Mouse (Mus musculus) left cerebral cortex, postnatal 10 days (tissue): ENCODE results near the gene Lrch3. TPM values are rescaled to one million over a fixed set of nuclear protein-coding genes. Genes with fewer than 3 reads are reported as not detected.
A peak's percentile ranks its signal among the peaks of the same experiment; 100 is the strongest.
"Not testable (repeated sequence)": the region's sequence is repeated elsewhere in the genome, so short reads cannot be mapped to it uniquely, and the experiment has no call there.

Experiments used
- DNase-seq, 2 experiments: peaks; one replicate each; pipeline ENCODE4 v3.0.0; 2021 to 2022; ENCODE audit warnings: low spot score in 2 of 2, mixed read lengths in 1 of 2; ENCODE audit errors: extremely low spot score in 1 of 2
- intact Hi-C: fragments of 180-260 bp; cut with DNase I; formaldehyde crosslinking; loops from one replicate; pipeline ENCODE4 v1.15.1; 2025
- total RNA-seq, 2 experiments: library from RNA; stranded (reverse); gene quantifications; 2 replicates each; pipeline ENCODE4 v1.2.3; 2021

The Lrch3 gene
- total RNA-seq, 2 experiments from 2014 or later: 28.9 to 32.4 TPM

DNA sequence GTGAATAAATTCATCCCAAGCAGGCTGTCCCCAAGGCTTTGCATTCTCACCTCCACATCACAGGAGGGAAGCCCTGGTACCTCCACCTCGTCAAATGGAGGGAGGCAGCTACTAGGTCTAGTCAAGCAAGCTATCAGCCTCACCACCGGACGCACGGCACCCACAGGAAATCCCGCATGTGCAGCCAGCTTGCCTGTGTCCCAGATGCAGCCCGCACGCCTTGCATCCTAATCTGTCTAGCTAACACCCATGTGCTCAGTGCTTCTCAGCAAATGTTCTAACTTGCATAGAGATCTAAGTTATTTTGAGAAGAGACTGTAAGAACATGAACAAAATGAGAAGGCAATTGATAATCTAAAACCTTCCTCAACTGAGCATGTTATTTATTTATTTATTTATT is 112.5 kb downstream of the Lrch3 start:
- DNase-seq: peak in 1 of 2 experiments; percentile 49
- intact Hi-C loops: loop anchor here (1.0 kb wide), 1 partner anchor 126 kb away; no protein-coding TSS in a partner anchor

DNA sequence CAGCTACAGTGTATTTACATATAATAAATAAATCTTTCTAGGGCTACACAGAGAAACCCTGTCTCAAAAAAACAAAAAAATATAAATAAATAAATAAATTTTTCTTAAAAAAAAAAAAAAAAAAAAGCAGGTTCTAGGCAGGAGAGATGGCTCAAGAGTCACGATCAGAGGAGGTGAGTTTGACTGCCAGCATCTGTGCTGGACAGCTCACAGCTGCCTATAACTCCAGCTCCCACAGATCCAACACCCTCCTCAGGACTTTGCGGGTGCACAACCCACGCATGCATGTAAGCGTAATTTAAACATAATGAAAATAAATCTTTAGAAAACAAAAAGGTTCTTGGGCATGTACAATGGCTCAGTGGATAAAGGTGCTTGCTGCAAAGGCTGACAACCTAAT is 122.1 kb downstream of the Lrch3 start:
- no peak for DNase-seq
- intact Hi-C loops: no loop called here

DNA sequence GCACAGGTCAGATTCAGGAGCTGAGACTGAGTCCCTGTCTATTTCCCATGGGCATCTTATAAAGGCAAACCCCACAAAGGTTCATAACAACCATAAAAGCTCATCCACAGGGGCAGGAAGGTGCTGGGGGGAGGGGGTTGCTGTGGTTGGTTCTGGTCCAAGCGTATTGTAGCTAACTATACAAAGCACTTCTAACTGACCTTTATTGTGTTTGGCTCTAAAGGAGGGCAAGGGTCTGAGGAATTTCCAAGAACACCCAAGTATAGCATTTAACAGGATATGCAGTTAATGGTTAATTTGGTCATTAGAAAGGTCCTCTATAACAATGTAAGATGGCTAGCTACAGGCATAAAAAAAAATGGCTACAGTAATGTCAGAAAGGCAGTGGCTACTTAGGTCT is 128.8 kb downstream of the Lrch3 start:
- intact Hi-C loops: no loop called here
- no peak for DNase-seq

DNA sequence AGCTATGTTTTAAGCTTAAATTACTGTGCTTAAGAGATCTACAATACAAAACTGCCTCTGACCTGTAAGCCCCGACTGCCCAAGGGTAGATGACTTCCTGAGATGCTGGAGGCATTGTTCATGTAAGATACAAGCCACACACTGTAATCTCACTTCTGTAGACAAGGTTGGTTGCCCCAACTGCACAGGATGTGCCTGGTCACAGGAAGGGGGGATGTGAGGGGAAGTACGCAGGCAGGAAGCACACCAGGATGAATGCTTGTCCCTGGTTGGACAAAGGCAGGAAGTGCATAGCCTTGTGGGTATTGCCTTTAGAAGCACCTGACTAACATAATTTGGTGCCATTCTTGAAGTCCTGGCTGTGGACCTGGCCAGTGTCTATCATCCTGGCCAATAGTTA is 129.4 kb downstream of the Lrch3 start:
- intact Hi-C loops: no loop called here
- no peak for DNase-seq

DNA sequence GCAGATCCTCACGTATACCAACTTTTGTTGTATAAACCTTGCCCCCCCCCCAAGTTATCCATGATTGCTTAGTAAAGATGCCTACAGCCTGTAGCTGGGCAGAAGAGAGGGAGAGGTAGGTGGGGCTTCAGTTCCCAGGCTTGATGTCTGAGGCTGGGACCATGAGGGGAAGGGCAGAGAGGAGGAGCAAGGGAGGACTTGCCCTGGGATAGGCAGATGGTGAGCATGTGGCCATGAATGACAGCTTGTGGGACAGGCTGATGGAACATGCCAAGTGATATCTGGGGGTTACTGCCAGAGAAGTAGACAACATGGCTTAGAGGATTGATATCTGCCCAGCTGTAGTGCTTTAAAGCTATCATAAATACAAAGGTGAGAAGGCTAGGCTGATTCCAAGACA is 134.1 kb downstream of the Lrch3 start:
- intact Hi-C loops: no loop called here
- no peak for DNase-seq

DNA sequence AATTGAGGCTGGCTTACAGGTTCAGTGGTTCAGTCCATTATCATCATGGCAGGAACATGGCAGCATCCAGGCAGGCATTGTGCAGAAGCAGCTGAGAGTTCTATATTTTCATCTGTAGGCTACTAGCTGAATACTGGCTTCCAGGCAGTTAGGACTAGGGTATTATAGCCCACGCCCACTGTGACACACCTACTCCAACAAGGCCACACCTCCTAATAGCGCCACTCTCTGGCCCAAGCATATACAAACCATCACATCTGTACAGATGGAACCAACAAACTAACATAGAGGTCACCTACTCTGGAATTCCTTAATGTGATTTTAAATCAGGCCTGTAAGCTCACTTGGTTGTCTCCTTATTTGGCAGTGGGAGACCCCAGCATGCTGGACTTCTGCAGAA is 134.8 kb downstream of the Lrch3 start:
- no peak for DNase-seq
- intact Hi-C loops: no loop called here

DNA sequence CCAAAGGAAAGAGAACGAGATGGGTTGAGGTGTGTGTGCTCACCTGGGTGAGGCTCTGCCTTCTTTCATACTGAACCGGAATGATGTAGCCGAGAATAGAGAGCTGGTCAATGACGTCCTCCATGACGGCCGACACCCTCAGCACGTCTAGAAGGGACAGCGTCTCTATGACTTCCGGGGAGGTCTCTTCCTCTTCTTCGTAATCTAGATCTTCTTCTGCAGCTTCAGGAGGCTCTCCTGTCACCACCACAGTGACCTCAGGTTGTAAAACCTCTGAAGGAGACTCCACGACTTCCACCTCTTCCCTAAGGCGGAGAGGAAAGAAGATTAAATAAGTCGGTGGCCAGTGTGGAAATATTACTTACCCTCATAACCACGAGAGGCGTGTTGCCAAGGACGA is 135.9 kb downstream of the Lrch3 start:
- intact Hi-C loops: no loop called here
- DNase-seq: no peak

DNA sequence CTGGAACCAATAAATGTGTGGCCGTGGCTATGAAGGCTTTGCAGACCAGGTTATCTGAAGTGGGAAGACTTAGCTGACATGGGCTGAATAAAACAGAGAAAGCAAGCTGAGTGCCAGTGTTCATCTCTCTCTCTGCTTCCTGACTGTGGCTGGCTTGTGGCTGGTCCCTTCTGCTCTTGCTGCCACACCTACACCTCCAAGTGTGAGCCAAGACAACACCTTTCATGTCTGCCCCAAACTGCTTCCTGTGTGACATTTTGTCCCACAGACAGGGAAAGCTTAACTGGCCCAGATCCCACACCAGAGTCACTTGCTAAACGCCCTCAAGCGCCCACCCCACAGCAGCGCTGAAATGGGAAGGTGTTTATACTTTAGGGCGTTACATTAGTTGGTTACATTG is 139.2 kb downstream of the Lrch3 start:
- intact Hi-C loops: no loop called here
- DNase-seq: no peak

DNA sequence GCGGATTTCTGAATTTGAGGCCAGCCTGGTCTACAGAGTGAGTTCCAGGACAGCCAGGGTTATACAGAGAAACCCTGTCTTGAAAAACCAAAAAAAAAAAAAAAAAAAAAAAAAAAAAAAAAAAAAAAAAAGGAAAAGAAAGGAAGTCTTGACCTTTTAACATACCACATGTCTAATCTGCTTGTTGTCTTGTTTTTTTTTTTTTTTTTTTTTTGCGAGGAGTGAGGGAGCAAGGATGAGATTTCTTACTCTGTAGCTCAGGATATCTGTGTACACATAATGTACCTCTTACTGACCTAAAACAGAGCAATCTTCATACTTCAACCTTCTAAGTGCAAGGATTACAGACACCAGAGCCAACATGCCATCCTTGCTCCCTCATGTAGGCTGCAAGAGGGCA is 141.0 kb downstream of the Lrch3 start:
- DNase-seq, intact Hi-C loops: not testable (repeated sequence)

DNA sequence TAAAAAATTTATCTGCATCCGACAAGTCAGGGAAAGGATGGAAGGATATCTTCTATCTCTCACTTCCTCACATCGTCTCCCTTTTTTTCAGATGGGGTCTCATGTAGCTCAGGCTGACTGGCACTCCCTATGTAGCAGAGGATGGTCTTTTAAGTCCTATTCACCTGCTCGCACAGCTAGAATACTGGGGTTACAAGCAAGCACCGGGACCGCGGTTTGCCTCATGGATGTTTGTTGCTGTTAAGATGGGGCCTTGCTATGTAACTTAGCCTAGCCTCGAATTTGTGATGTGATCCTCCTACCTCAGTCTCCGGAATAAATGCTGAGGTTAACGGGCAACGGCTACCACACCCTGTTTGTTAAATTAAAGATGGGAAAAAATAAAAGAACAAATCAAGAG is 141.8 kb downstream of the Lrch3 start:
- DNase-seq: no peak
- intact Hi-C loops: no loop called here

DNA sequence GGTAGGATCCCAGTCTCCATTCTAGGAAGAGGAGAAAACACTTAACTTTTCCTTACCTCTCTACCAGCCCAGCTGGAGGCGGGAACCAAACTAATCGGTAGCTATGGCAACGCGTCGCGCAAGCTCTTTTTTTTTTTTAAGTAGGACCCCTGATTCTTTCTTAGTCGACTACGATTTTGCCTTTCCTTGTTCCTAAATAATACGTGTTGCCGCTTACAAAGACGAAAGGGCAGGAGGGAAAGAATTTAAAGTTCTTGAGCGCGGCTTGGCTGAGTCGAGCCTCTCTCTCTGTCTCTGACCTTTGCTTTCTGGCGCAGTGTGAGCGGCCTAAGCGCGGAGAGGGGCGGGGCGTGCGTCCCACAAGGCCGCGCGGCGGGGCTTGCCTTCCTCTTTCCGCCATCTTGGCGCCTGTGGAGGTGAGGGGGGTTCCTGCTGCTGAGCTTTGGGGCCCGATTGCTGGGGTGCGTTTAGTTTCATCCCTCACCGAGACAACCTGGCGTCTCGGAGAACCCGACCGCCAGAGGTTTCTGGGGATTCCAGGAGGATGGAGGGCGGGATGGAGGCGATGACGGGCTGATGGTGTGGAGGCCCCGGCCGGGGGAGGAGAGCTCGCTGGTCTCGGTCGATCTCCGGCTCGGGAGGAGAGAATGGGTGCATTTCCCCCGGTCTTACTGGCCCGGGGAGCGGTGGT is 142.3 kb downstream of the Lrch3 start, which contains the start of the genes Iqcg and Rpl35a:
TSS of gene Iqcg (minus strand) at position 124 of the 691 bp plus-strand sequence.
TSS of gene Rpl35a (plus strand) at position 359 of the 691 bp plus-strand sequence.
- DNase-seq: peak; percentile 82 to 93
- intact Hi-C loops: no loop called here

DNA sequence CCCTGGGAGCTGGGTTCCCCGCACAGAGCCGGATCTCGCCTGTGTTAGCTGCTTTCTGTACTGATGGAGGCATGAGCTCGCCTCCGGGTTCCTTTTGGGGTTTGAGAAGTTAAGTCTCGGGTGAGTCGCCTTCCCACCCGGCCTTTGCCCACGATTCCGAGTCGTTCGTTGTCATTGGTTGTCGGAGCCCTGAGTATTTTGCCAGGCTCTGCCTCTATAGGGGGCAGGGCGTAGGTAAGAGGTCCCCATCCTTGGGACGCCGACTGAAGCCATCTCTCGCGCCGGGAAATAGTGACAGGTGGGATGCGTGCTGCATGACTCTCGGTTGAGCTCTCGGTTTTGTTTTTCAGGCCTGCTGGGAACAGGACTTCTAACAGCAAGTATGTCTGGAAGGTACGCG is 142.9 kb downstream of the Lrch3 start:
- peak in 1 of 2 experiments; percentile 45 for DNase-seq
- intact Hi-C loops: no loop called here

DNA sequence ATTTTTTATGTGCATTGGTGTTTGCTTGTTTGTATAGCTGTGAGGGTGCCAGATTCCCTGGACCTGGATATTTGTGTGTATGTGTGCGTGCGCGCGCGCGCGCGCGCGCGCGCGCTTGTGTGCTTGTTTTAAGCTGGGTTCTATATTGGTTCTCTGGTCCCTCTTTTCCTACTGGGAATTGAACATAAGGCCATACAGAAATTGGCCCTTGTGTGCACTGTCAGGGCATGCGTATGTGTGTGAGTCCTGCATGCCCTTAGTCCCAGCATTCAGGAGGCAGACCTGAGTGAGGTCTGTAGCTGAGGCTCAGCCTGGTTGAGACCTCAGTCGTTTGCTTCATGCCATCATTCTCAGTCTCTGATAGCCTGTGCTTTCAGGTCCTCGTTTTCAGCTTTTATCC is 144.1 kb downstream of the Lrch3 start:
- intact Hi-C loops: no loop called here

DNA sequence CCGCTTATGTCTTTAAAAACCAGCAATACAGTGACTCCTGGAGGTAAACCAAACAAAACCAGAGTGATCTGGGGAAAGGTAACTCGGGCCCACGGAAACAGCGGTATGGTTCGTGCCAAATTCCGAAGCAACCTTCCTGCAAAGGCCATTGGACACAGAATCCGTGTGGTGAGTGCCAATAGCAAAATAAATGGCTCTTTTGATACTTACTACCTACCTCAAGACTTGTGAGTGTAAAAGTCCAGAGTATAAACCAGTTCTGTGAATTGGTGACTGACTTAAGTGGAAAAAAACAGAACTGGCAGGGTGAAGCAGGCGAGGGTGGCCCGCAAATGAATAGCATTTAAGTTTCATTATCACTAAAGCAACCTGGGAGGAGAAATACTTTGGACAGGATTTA is 144.8 kb downstream of the Lrch3 start:
- DNase-seq, intact Hi-C loops: not testable (repeated sequence)

More for the DNA sequence above, 144.1 kb downstream of the Lrch3 start:
- DNase-seq: no peak

DNA sequence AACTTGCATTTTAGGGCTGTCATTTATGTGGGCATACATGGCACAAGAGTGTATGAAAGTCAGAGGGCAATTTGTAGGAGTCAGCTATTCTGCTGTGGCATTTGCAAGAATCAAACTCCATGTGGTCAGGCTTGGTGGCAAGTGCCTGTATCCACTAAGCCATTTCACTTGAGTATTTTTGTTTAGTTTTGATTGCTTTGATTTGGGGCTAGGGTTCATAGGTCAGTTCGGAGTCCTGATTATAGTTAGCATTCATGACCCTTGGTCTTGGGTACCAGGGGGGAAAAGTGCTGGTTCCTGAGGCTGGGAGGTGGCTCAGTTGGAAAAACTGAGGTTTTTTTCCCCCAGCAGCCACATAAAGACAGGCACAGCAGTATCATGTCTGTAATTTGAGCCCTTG is 145.6 kb downstream of the Lrch3 start:
- intact Hi-C loops: no loop called here
- DNase-seq: no peak

DNA sequence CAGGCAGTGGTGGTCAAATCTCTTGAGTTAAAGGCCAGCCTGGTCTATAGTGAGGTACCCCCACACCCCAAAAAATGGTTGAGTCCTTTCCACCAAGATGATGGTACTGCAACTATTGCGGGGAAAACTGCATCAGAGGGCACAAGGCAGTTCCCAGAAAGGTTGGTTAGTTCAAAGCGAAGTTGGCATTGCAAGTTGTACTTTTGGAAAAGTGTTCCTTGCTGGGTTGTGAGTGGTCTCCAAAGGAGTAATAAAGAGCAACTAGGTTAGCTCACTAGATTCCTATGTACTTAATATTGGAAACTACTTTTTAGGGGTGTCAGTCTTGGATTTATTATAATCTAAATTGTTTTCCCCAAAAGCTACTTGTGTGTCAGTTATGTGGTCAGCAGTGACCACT is 147.0 kb downstream of the Lrch3 start:
- intact Hi-C loops: loop anchor here (5.0 kb wide), 2 partner anchors 91 to 681 kb away; no protein-coding TSS in a partner anchor
- no peak for DNase-seq

DNA sequence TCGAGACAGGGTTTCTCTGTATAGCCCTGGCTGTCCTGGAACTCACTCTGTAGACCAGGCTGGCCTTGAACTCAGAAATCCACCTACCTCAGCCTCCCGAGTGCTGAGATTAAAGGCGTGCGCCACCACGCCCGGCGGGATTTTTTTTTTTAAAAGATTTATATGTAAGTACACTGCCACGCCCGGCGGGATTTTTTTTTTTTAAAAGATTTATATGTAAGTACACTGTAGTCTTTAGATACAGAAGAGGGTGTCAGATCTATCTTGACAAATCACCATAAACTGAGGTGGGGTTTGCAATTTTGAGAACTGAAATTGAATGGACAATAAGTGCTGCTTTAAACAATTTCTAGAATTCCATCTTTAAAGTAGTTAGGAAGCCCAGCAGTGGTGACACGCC is 147.5 kb downstream of the Lrch3 start:
- DNase-seq: no peak
- intact Hi-C loops: loop anchor here (5.0 kb wide), 2 partner anchors 91 to 681 kb away; no protein-coding TSS in a partner anchor

DNA sequence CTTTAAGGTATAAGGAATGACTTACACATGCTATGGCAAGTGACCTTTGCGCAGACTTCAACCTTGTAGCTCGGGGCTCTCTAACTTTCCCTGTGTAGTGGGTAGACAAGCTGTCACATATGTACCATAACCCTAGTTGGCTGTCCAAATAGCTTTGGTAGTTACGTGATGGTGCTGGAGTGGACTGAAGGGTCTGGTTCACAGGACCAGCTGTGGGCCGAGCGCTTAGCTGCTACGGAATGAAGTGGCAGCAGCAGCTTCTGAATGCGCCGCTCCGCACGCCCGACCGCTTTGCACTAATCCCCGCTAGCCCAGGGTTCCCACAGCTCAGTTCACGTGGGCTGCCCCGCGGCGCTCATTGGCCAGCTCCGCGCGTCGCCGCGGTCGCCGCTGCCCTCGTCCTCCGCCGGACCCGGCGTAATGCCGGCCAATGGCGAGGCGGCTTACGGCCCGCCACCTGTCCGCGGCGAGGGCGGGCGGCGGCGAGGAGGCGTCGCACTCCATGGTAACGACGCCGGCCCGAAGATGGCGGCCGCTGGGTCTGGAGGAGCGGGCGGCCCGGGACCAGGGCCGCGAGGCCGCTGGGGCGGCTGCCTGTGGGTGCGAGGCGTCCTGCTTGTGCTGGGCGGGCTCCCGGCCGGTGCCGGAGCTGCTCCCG is 148.3 kb downstream of the Lrch3 start, which contains the start of gene Lmln:
TSS of gene Lmln (plus strand) at position 498 of the 658 bp plus-strand sequence.
- intact Hi-C loops: loop anchor here (5.0 kb wide), 2 partner anchors 90 to 680 kb away; no protein-coding TSS in a partner anchor
- DNase-seq: peak; percentile 85 to 95

DNA sequence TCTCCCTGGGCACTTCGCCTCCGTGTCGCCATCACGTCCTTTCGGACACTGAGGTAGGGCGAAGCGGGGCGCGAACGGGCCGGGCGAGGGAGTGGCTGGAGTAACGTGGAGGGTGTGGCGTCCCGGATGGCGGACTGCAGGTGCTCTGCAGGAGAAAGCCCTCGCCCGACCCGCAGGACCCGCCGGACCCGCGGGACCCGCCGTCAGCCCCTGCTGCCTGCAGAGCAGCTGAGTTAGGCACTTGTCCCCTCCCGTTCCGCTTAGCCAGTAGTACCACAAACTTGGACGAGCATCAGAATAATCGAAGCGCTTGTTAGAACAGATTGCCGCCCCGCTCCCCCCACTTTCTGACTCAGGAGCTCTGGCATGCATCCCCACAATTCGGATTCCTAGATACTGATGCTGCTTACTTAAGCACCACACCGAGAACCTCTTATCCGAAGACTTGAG is 148.8 kb downstream of the Lrch3 start:
- DNase-seq: peak; percentile 68 to 71
- intact Hi-C loops: loop anchor here (5.0 kb wide), 2 partner anchors 90 to 680 kb away; no protein-coding TSS in a partner anchor

DNA sequence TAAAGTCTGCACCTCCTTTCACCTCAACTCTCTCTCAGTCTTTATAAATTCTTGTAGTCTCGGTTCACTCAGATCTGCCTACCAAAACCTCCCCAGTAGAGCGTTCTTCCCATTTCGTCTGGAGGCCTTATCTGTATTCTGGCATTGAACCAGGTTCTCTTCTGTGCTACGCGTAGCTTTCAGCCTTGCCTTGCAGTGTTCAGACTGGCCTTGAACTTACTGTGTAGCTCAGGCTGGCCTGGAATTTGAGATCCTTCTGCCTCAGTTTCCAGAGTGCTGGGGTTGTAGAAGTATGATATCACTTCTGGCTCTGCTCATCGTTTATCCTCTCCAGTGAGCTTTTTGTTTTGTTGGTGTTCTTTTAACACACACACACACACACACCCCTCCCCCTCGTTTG is 149.4 kb downstream of the Lrch3 start:
- no peak for DNase-seq

More for the DNA sequence above, 149.4 kb downstream of the Lrch3 start:
- intact Hi-C loops: loop anchor here (5.0 kb wide), 2 partner anchors 89 to 679 kb away; no protein-coding TSS in a partner anchor
